Mouse (Mus musculus) bone marrow macrophage, adult 2 months (primary cell): Measurements from ENCODE around the gene Ptpn3. TPM values are rescaled to one million over a fixed set of nuclear protein-coding genes. Genes with fewer than 3 reads are reported as not detected.

ENCODE experiments used
- H3K27ac ChIP-seq: 2 replicates; pipeline ENCODE4 v1.5.1; 2012; ENCODE audit warnings: low read depth, low read length; ENCODE audit not compliant: insufficient read depth
- H3K4me1 ChIP-seq: 2 replicates; pipeline ENCODE4 v1.6.1; 2012; ENCODE audit warnings: low read length; ENCODE audit not compliant: control insufficient read depth, insufficient read depth
- H3K4me3 ChIP-seq: 2 replicates; pipeline ENCODE4 v1.5.1; 2012; ENCODE audit warnings: mild to moderate bottlenecking, low read length, moderate library complexity; ENCODE audit not compliant: insufficient read depth
- CTCF ChIP-seq: IDR thresholded peaks from 2 replicates; pipeline ENCODE4 v1.5.1; 2012; ENCODE audit warnings: low read depth, mild to moderate bottlenecking, low read length, moderate library complexity
- POLR2A ChIP-seq: IDR thresholded peaks from 2 replicates; pipeline ENCODE4 v1.6.1; 2012; ENCODE audit warnings: mild to moderate bottlenecking, low read depth, low read length, borderline replicate concordance
- polyA plus RNA-seq: library from polyadenylated mRNA; stranded (reverse); fragments of >200 nt; gene quantifications from 2 replicates; pipeline ENCODE4 v1.2.4, GENCODE M21; 2012; ENCODE audit not compliant: missing spikeins, insufficient read depth, insufficient read length

Ptpn3 gene
- polyA plus RNA-seq, 1 experiment, result 0.27 TPM

GRCm38 (mm10) chr4:57318525-57319212, 17.0 kb upstream of the Ptpn3 start:
- Histone ChIP-seq H3K4me3 (no peak overlapping the region), H3K27ac (no peak overlapping the region), H3K4me1 (no peaks in the 10 kb centered on the region)
- TF ChIP-seq POLR2A (no peak), CTCF (no peak)

DNA sequence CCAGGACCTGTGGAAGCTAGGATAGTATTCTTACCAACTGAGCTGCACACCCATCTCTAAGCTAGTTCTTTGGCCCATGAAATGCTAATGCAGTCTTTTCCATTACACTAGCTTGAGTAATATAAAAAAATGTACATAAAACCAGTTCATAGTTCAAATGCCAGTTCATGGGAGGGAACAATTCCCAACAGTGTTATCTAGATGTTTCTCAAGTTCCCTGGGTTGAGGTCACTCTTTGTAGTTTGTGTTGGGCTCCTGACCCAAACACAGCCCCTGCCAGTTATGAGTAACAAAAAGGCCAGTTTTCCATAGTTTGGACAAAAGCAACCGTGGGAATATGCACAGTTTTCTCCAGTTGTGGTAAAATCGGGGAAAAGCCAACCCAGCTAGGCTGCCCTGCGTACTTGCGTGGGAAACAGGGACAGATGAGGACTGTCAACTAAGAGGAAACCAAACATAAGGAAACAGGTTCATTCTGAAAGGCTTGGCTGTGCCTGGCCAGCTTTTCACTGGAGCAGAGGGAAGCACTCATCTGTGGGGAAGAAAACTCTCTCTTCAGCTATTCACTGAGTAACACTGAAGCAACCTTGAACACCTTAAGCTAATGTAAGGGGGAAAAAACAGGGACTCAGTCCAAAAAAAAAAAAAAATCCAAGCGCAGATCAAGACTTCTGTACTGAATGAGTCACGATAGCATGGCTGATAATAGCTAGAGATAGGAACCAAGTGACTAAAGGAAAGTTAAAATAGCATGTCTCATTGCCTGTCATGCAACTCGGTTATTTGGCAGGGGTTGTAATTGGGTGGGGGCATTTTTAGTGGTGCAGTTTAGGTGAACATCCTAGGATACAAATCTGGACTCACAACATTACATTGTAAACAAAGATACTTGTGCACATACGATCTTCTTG, 10.9 kb upstream of the Ptpn3 start:
- Histone ChIP-seq H3K4me1 (no peaks in the 10 kb centered on the region), H3K27ac (no peak overlapping the region), H3K4me3 (no peak overlapping the region)
- no peak for TF ChIP-seq CTCF
- no peak for TF ChIP-seq POLR2A

DNA sequence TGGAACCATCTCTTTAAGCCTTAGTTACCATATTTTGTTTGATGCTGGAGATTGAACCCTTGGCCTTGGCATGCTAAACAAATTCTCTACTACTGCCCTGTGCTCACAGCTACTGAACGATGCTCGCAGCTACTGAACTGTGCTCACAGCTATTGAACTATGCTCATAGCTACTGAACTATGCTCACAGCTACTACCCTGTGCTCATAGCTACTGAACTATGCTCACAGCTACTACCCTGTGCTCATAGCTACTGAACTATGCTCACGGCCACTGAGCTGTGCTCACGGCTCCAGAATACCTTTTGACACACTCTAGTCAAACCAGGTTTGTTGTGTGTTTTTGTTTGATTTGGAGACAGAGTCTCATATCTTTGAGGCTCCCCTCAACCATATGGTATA, 10.1 kb upstream of the Ptpn3 start:
- no peak overlapping the region for H3K27ac ChIP-seq
- no peak overlapping the region for H3K4me3 ChIP-seq
- no peaks in the 10 kb centered on the region for H3K4me1 ChIP-seq
- no peak for TF ChIP-seq CTCF
- TF ChIP-seq POLR2A, result no peak

DNA sequence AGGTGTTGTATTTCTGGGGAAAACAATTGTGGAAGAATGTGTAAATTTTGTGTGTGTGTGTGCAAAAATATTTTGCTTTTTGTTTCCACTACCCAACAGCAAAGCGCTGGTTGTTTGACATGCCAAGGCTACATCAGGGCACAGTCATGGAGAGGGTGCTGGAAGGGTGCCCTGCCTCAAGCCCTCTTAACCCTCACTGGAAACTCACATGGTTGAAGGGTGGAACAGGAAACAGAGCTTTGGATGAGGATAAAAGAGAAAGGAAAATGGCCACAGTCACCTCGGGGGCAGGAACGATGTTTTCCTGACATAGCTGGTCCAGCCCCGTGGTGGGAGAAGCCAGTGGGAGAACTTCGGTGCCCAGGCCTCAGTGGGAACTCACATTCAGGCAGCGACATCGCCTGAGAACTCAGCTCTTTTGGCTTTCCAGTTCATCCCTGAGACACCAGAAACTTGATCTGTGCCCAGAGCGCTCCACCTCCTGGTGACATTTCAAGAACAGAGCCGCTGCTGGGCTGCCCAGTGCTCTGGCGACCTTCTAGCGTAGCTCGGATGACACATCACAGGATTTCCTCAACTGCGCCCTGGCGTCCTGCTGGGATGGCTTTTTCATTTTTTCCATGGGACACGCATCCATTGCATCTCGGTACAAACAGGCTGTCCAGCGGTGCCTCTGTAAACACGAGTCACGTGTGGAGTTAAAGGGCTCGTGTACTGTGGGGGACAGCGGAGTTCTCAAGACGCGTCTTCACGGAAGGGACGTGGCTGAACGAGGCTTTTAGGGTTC, 6.8 kb upstream of the Ptpn3 start:
- no peak overlapping the region for H3K4me3 ChIP-seq
- no peaks in the 10 kb centered on the region for H3K4me1 ChIP-seq
- no peak overlapping the region for H3K27ac ChIP-seq
- TF ChIP-seq CTCF, result no peak
- no peak for TF ChIP-seq POLR2A

GRCm38 (mm10) chr4:57307747-57308146, 6.1 kb upstream of the Ptpn3 start:
- H3K4me1 ChIP-seq, result no peaks in the 10 kb centered on the region
- no peak overlapping the region for H3K4me3 ChIP-seq
- no peak for TF ChIP-seq CTCF
- no peak for TF ChIP-seq POLR2A
- no peak overlapping the region for H3K27ac ChIP-seq

DNA sequence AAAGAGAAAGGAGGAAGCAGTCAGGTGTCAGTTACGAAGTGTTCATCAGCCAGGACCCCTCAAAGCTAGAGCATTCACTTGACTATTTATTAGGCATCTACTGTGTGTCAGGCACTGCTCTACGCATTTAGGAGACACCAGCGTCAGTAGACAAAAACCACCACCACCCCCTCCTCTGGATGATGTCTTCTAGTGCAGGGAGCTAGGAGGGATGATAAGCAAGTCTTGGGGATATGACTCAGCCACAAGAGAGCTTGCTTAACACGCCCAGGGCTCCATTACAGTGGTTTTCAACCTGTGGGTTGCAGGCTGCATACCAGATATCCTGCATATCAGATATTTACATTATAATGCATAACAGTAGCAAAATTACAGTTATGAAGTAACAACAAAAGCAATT, 4.6 kb upstream of the Ptpn3 start:
- no peaks in the 10 kb centered on the region for H3K4me1 ChIP-seq
- H3K27ac ChIP-seq, result no peak overlapping the region
- no peak overlapping the region for H3K4me3 ChIP-seq
- TF ChIP-seq CTCF (no peak), POLR2A (no peak)

GRCm38 (mm10) chr4:57305644-57306043, 4.0 kb upstream of the Ptpn3 start:
- Histone ChIP-seq H3K4me3 (no peak overlapping the region), H3K4me1 (no peaks in the 10 kb centered on the region), H3K27ac (no peak overlapping the region)
- TF ChIP-seq CTCF, result no peak
- TF ChIP-seq POLR2A, result no peak

DNA sequence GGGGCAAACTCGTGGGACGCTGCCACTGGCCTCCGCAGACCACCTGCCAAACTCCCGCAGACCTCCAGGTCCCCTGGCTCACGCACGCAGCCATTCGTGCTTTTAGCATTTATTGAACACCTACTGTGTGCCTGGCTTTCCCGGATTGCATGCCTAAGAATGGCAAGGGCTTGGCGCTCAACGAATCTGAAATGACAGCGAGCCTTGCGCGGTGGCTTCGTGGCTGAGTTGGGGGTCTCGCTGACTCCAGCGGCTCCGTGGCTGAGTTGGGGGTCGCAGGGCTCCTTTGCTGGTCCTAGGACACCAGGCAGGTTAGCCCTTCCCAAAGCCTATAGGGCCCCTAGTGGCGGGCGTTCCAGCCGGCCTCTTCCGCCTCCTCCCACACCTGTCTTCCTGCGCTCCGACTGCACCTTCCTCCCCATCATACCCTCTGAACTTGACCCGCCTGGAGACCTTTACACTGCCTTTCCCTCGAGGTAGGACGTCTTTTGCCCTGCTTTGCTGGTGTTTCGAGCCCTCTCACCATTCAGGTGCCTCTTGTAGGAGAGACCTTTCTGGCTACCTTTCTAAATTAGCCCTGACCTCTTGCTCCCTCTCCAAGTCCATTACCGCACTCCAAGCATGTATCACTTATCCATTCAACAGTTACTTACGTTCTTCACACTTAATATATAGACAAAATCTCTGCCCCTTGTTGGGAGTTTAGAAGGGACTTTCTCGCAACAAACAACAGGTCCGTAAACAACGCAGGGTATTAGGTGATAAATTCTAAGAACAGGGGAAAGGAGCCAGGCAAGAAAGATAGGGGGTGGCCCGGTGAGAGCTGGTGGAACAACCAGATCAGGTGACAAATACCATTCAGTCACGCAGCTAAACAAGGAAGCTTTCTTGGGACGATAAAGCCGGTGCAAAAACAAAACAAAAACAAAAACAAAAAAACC, 898 bp downstream of the Ptpn3 start:
- Histone ChIP-seq H3K4me1 (no peaks in the 10 kb centered on the region), H3K4me3 (peak overlapping the region; percentile 39), H3K27ac (no peak overlapping the region)
- TF ChIP-seq POLR2A (no peak), CTCF (no peak)

GRCm38 (mm10) chr4:57299701-57300468, 1.8 kb downstream of the Ptpn3 start:
- TF ChIP-seq CTCF (no peak), POLR2A (no peak)
- peak overlapping the region; percentile 45 for H3K4me3 ChIP-seq
- H3K4me1 ChIP-seq, result no peaks in the 10 kb centered on the region
- no peak overlapping the region for H3K27ac ChIP-seq
